7 mouse cellular contexts compared by ENCODE assay signal in genomic region chr2:37786461-37786860, GRCm38 (mm10). TPM values are rescaled to one million over a fixed set of nuclear protein-coding genes. Genes with fewer than 3 reads are reported as not detected.
DNase-seq lines count a peak whose midpoint lies in the region; ATAC-seq and TF ChIP-seq lines count a peak whose summit lies in the region.

No protein-coding gene starts in this region.

- TF ChIP-seq EP300 in lung, postnatal 0 days (IDR thresholded peaks at IDR 0.05) = no peak

- no peaks in the 10 kb centered on the region for H3K9me3 ChIP-seq in lung, postnatal 0 days (ENCODE audit: low read length)
- no peaks in the 10 kb centered on the region for H3K9me3 ChIP-seq in forebrain, embryonic 14.5 days (replicated peaks; ENCODE audit: control insufficient read depth, low read length)
- H3K9me3 ChIP-seq in stomach, embryonic 15.5 days = no peaks in the 10 kb centered on the region

- peak overlapping the region; percentile 48 for H3K4me2 ChIP-seq in lung, postnatal 0 days (replicated peaks; ENCODE audit: low read depth, low read length)
- peak overlapping the region; percentile 36 for H3K4me2 ChIP-seq in forebrain, embryonic 14.5 days (ENCODE audit: low read length)
- peak overlapping the region; percentile 62 for H3K4me2 ChIP-seq in stomach, embryonic 15.5 days

- DNase-seq in lung, postnatal 0 days (ENCODE audit: low spot score) = no peak
- no peak for DNase-seq in lung, postnatal 14 days
- no peak for DNase-seq in forebrain, embryonic 14.5 days (ENCODE audit: low spot score)
- DNase-seq in kidney, postnatal 25 days = peak; percentile 25 to 52
- DNase-seq in Muller cell, postnatal 12 days (ENCODE audit: inconsistent ontology term) = no peak

- no peak overlapping the region for H3K27ac ChIP-seq in lung, postnatal 0 days (ENCODE audit: low read length)
- no peak overlapping the region for H3K27ac ChIP-seq in forebrain, embryonic 14.5 days (ENCODE audit: low read depth, low read length)
- no peak overlapping the region for H3K27ac ChIP-seq in stomach, embryonic 15.5 days

- no peak overlapping the region for H3K9ac ChIP-seq in lung, postnatal 0 days (replicated peaks; ENCODE audit: low read depth)
- H3K9ac ChIP-seq in forebrain, embryonic 14.5 days (ENCODE audit: low read length) = no peak overlapping the region
- no peak overlapping the region for H3K9ac ChIP-seq in stomach, embryonic 15.5 days

- 0 out of 2 replicates have a peak overlapping the region, but pooled peaks have one; percentile 3 for H3K4me3 ChIP-seq in lung, postnatal 0 days (ENCODE audit: low read depth, low read length)
- H3K4me3 ChIP-seq in forebrain, embryonic 14.5 days (ENCODE audit: low read depth, low read length) = peak overlapping the region; percentile 13; the same call in 1 of the 2 replicates
- peak overlapping the region; percentile 35 for H3K4me3 ChIP-seq in stomach, embryonic 15.5 days (replicated peaks)

- TF ChIP-seq CTCF in lung, postnatal 0 days (IDR thresholded peaks at IDR 0.05) = no peak

- 0 out of 2 replicates have a peak, but pooled peaks cover 5% of the 10 kb centered on the region for H3K27me3 ChIP-seq in lung, postnatal 0 days (replicated peaks; ENCODE audit: insufficient read depth, low read length)
- H3K27me3 ChIP-seq in forebrain, embryonic 14.5 days (replicated peaks; ENCODE audit: control insufficient read depth, insufficient read depth, low read length) = no peaks in the 10 kb centered on the region
- peaks cover 18% of the 10 kb centered on the region for H3K27me3 ChIP-seq in stomach, embryonic 15.5 days (replicated peaks)

- no peaks in the 10 kb centered on the region for H3K4me1 ChIP-seq in lung, postnatal 0 days (ENCODE audit: insufficient read depth, low read depth, low read length)
- peaks cover 13% of the 10 kb centered on the region for H3K4me1 ChIP-seq in forebrain, embryonic 14.5 days (ENCODE audit: control insufficient read depth, insufficient read depth, low read length)
- peaks cover 10% of the 10 kb centered on the region; the same call in 1 of the 2 replicates for H3K4me1 ChIP-seq in stomach, embryonic 15.5 days

- ATAC-seq in lung, postnatal 0 days = no peak
- ATAC-seq in forebrain, embryonic 14.5 days = peak; percentile 8; the same call in 1 of the 2 replicates
- no peak for ATAC-seq in stomach, embryonic 15.5 days (ENCODE audit: insufficient read depth, low FRiP score, low read depth)
- no peak for ATAC-seq in frontal cortex, adult (ENCODE audit: low TSS enrichment)

- 12% methylated on average over 45 of the region's 52 CpGs for WGBS in lung, postnatal 0 days
- WGBS in forebrain, embryonic 14.5 days = 39% methylated on average over 52 of the region's 52 CpGs
- WGBS in stomach, embryonic 15.5 days = 17% methylated on average over 52 of the region's 52 CpGs

- no peaks in the 10 kb centered on the region for H3K36me3 ChIP-seq in lung, postnatal 0 days (ENCODE audit: insufficient read depth, low read length)
- H3K36me3 ChIP-seq in forebrain, embryonic 14.5 days (ENCODE audit: control insufficient read depth, insufficient read depth, low read length) = peaks cover 20% of the 10 kb centered on the region
- H3K36me3 ChIP-seq in stomach, embryonic 15.5 days = no peaks in the 10 kb centered on the region

RNA-seq across cellular contexts. Expression of gene Crb2, which starts 10.4 kb away (rescaled TPM):
- 0.39 and 0.40 TPM in 2 replicates for polyA plus RNA-seq in lung, postnatal 0 days (2015; fragmentation: Nextera tagmentation; extraction: Ambion mirVana)
- 4.0 and 4.2 TPM in 2 replicates for polyA plus RNA-seq in forebrain, embryonic 14.5 days (2014; fragmentation: Nextera tagmentation; extraction: Ambion mirVana)
- 1.8 and 2.0 TPM in 2 replicates for polyA plus RNA-seq in stomach, embryonic 15.5 days (2015; fragmentation: Nextera tagmentation; extraction: Ambion mirVana)

Comparison
In these comparisons a context has a peak if more than half of its experiments do, and no peak if none do; other contexts are left out.
1. DNase-seq: peak in kidney, postnatal 25 days (2 of 2); none in lung, postnatal 0 days (single experiment), lung, postnatal 14 days (single experiment), forebrain, embryonic 14.5 days (single experiment) and Muller cell, postnatal 12 days (single experiment).
2. Peak in every context shown above with its lines, with median percentiles within 50 percentile points of each other: H3K4me2 ChIP-seq and H3K4me3 ChIP-seq.